Mouse (Mus musculus) liver, embryonic 14.5 days (tissue): Measurements from ENCODE around the gene Map4k4. TPM values are rescaled to one million over a fixed set of nuclear protein-coding genes. Genes with fewer than 3 reads are reported as not detected.

Source experiments
- ATAC-seq: fragments of 200-750 bp; cut with Nextera tagmentation; 2 replicates; pipeline ENCODE4 v1.8.0; 2017; ENCODE audit warnings: moderate number of reproducible peaks, mild to moderate bottlenecking, moderate library complexity; ENCODE audit not compliant: insufficient read depth
- DNase-seq, 3 experiments: peaks; one replicate each; pipeline ENCODE4 v3.0.0-alpha.2; 2012 to 2013; ENCODE audit warnings: low read depth in 3 of 3, low spot score in 3 of 3
- H3K27ac ChIP-seq: fragments of 300-500 bp; sonication (generic); 2 replicates; pipeline ENCODE4 v1.5.1; 2014; ENCODE audit warnings: moderate library complexity, mild to moderate bottlenecking, control low read depth, inconsistent platforms
- H3K27me3 ChIP-seq: fragments of 300-500 bp; sonication (generic); 2 replicates; pipeline ENCODE4 v1.6.1; 2014; ENCODE audit warnings: mild to moderate bottlenecking, low read length, moderate library complexity; ENCODE audit not compliant: control insufficient read depth, insufficient read depth
- H3K36me3 ChIP-seq: fragments of 300-500 bp; sonication (generic); replicated peaks from 2 replicates; pipeline ENCODE4 v1.6.1; 2014; ENCODE audit warnings: low read depth; ENCODE audit not compliant: control insufficient read depth, insufficient read depth
- H3K4me1 ChIP-seq, 2 experiments: fragments of 200-500 bp in 1 of 2; fragments of 300-500 bp in 1 of 2; sonication (generic) in 1 of 2; replicated peaks; 2 replicates each; pipeline ENCODE4 v1.6.1; 2012 to 2014; ENCODE audit warnings: antibody characterized with exemption in 1 of 2, inconsistent platforms in 1 of 2, low read length in 1 of 2; ENCODE audit not compliant: control insufficient read depth in 2 of 2, insufficient read depth in 2 of 2
- H3K4me2 ChIP-seq: fragments of 300-500 bp; sonication (generic); 2 replicates; pipeline ENCODE4 v1.6.1; 2014; ENCODE audit warnings: low read depth, mild to moderate bottlenecking, control low read depth, moderate library complexity
- H3K4me3 ChIP-seq, 2 experiments: fragments of 200-500 bp in 1 of 2; fragments of 300-500 bp in 1 of 2; sonication (generic) in 1 of 2; 2 replicates each; pipeline ENCODE4 v1.5.1; 2012 to 2014; ENCODE audit warnings: low read depth in 2 of 2, low read length in 2 of 2, mild to moderate bottlenecking in 2 of 2, control low read depth in 1 of 2, inconsistent platforms in 1 of 2, moderate library complexity in 1 of 2; ENCODE audit not compliant: insufficient read depth in 1 of 2
- H3K9ac ChIP-seq: fragments of 300-500 bp; sonication (generic); replicated peaks from 2 replicates; pipeline ENCODE4 v1.6.1; 2014; ENCODE audit warnings: mild to moderate bottlenecking, control low read depth, moderate library complexity
- H3K9me3 ChIP-seq: fragments of 300-500 bp; sonication (generic); 2 replicates; pipeline ENCODE4 v1.6.1; 2016; ENCODE audit warnings: low read length, mixed read lengths; ENCODE audit not compliant: control insufficient read depth
- CTCF ChIP-seq: IDR thresholded peaks from 2 replicates; pipeline ENCODE4 v1.5.1; 2016; ENCODE audit warnings: antibody characterized with exemption, low read depth, control low read depth
- EP300 ChIP-seq: IDR thresholded peaks from 2 replicates; pipeline ENCODE4 v1.6.1; 2016; ENCODE audit warnings: antibody characterized with exemption, low read depth
- WGBS: fragments of 180-500 bp; shearing (Covaris S2); extraction: QIAGEN DNeasy Blood & Tissue Kit; methylation state at CpG from one replicate; pipeline ENCODE4 v1.1.7; 2014; ENCODE audit not compliant: insufficient replicate concordance; 5-methylcytosine and 5-hydroxymethylcytosine counted together
- polyA plus RNA-seq, 2 experiments: library from polyadenylated mRNA; depleted of rRNA in 1 of 2; stranded (reverse) in 1 of 2; unstranded in 1 of 2; fragments of >200 nt; fragmentation: Nextera tagmentation in 1 of 2; extraction: Ambion mirVana in 1 of 2; gene quantifications; 2 replicates each; pipeline versions ENCODE4 v1.2.1 to v1.2.3; 2012 to 2014

Map4k4 gene
- polyA plus RNA-seq, 2 experiments: 2.3 to 14.5 TPM

DNA sequence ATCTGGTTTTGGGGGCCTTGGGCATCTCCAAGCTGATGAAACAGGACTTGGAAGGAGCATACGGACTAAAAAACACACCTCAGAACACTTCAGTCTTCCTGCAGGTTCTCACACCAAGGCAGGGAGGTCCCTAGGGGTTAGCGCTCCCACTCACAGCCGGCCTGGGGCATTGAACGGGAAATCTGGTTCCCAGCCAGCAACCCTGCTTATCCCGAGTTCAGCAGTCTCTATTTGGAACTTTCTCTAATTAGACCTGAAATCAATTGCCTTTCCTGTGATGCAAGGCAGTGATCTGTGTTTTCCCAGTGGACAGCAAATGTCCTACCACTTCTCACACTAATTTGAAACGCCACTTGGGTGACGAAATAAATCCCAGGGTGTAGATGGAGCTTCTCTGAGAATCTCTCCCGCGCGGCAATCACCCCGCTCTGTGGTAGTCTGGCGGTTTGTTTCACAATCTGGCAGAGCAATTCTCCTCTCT is 31.0 kb upstream of the Map4k4 start:
- H3K36me3 ChIP-seq: no peaks in the 10 kb centered on the region
- no peak for ATAC-seq
- TF ChIP-seq CTCF (no peak), EP300 (no peak)
- no peak overlapping the region for H3K4me3 ChIP-seq
- no peaks in the 10 kb centered on the region for H3K9me3 ChIP-seq
- no peaks in the 10 kb centered on the region for H3K27me3 ChIP-seq
- H3K4me1 ChIP-seq: peaks cover 12 to 38% of the 10 kb centered on the region in 2 experiments
- H3K9ac ChIP-seq: no peak overlapping the region
- DNase-seq: no peak
- H3K27ac ChIP-seq: no peak overlapping the region
- no peak overlapping the region for H3K4me2 ChIP-seq
- 61% methylated on average over 12 of the region's 12 CpGs for WGBS

DNA sequence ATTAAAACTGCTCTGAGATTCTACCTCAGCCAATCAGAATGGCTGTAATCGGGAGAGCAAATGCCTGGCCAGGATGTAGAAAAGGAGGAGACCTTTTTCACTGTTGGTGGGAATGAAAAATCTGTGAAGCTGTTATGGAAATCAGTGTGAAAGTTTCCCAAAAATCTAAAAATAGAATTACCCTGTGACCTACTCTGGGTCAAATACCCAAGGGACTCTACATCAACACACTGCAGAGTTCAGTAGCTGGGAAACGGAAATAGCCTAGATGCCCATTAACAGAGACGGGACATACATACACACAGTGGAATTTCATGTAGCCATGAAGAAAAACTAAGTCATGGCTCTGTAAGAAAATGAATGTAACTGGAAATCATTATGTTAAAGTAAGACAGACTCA is 22.7 kb upstream of the Map4k4 start:
- TF ChIP-seq EP300: no peak
- TF ChIP-seq CTCF: no peak
- DNase-seq: no peak
- 58% methylated on average over 3 of the region's 3 CpGs for WGBS

DNA sequence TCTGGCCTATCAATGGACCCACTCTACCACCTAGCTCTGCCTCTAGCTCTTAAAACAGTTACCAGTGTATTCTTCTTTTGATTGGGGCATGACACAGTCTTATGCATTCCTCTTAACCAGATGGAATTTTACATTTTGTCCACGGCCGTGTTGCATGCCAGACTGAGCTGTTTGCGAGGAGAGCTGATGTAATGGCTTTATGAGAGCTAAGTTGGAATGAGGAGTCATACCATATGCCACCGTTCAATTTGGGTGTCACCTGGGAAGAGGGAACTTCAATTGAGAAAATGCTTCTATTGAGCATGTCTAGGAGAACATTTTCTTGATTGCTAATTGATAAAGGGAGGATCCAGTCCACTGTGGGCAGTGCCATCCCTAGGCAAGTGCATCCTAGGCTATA is 18.2 kb upstream of the Map4k4 start:
- TF ChIP-seq EP300 (no peak), CTCF (no peak)
- Histone ChIP-seq H3K36me3 (no peaks in the 10 kb centered on the region), H3K4me1 (no peaks in the 10 kb centered on the region), H3K9me3 (no peaks in the 10 kb centered on the region), H3K4me3 (no peak overlapping the region), H3K27ac (no peak overlapping the region), H3K4me2 (no peak overlapping the region), H3K9ac (no peak overlapping the region), H3K27me3 (no peaks in the 10 kb centered on the region)
- WGBS: 73% methylated on average over 4 of the region's 4 CpGs
- no peak for ATAC-seq
- no peak for DNase-seq

More for the DNA sequence above, 22.7 kb upstream of the Map4k4 start:
- no peaks in the 10 kb centered on the region for H3K4me1 ChIP-seq
- H3K27me3 ChIP-seq: no peaks in the 10 kb centered on the region
- H3K36me3 ChIP-seq: no peaks in the 10 kb centered on the region
- H3K27ac ChIP-seq: no peak overlapping the region
- no peak for ATAC-seq
- H3K9ac ChIP-seq: no peak overlapping the region
- H3K4me2 ChIP-seq: no peak overlapping the region
- H3K4me3 ChIP-seq: no peak overlapping the region
- H3K9me3 ChIP-seq: no peaks in the 10 kb centered on the region

DNA sequence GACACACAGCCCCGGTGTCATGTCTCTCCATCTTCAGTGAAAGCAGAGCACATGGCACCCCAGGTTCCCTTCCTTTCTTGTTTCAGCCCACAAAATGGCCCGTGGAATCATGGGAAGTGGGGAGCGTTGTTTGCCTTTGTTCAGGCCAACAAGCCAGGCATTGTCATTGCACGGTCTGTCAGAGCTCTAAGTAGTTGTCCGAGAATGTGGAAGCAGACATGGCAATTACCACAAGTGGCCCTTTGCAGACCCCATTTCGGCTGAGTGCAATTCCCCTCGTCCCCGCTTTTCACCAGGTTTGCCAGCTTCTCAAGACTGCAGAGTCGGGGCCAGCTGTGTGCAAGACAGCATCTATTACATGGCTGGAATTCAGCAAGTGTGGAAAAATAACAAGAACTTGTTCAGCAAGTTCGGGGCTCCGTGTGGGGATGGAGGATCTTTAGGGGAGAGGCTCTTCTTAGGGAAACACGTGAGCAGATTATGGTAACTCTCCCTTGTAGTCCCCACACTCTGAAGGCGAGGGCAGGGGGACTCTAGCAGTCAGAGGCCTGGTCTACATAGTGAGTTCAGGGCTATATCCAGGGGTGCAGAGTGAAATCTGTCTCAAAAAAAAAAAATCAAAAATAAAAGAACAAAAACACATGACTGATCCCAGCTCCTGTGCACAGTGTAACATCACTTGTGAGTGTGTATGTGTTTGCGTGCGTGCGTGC is 15.8 kb upstream of the Map4k4 start:
- Histone ChIP-seq H3K4me3 (no peak overlapping the region), H3K4me1 (no peaks in the 10 kb centered on the region), H3K9me3 (no peaks in the 10 kb centered on the region), H3K27ac (no peak overlapping the region), H3K27me3 (no peaks in the 10 kb centered on the region), H3K36me3 (no peaks in the 10 kb centered on the region), H3K4me2 (no peak overlapping the region), H3K9ac (no peak overlapping the region)
- ATAC-seq (no peak), DNase-seq (no peak)
- TF ChIP-seq CTCF (no peak), EP300 (no peak)
- 62% methylated on average over 16 of the region's 16 CpGs for WGBS

DNA sequence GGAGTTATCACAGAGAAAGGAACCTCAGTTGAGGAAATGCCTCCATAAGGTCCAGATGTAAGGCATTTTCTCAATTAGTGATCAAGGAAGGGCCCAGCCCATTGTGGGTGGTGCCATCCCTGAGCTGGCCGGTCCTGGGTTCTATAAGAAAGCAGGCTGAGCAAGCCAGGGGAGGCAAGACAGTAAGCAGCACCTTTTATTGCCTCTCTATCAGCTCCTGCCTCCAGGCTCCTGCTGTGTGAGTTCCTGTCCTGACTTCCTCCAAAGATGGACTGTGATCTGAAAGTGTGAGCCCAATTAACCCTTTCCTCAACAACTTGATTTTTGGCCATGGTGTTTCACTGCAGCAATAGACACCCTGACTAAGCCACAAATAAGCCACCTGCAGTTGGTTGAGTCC is 12.7 kb upstream of the Map4k4 start:
- no peaks in the 10 kb centered on the region for H3K27me3 ChIP-seq
- no peak overlapping the region for H3K9ac ChIP-seq
- no peak overlapping the region for H3K4me2 ChIP-seq
- WGBS: 18% methylated on average over 1 of the region's 1 CpGs
- H3K9me3 ChIP-seq: no peaks in the 10 kb centered on the region
- H3K4me3 ChIP-seq: no peak overlapping the region
- H3K36me3 ChIP-seq: no peaks in the 10 kb centered on the region
- DNase-seq (no peak), ATAC-seq (no peak)
- H3K27ac ChIP-seq: no peak overlapping the region
- no peaks in the 10 kb centered on the region for H3K4me1 ChIP-seq
- TF ChIP-seq EP300 (no peak), CTCF (no peak)
